Mouse (Mus musculus): ENCODE results near the gene Adgrf2.

DNA sequence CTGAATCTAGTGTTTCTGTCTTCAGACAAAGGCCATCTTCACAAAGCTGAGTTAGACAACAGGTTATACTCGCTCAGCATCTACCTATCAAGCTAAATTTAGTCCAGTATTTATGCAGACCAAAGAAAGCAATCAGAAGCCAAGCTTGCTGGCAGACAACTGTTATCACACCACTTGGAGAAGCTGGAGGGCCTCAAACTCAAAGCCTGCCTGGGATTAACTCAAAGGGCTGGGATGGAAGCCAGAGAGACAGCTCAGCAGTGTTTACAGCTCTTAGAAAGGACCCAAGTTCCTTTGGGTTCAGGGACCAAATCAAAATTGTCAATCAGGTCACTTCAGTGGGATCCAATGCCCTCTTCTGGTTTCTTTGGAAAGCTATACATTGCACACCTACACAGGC lies 48.8 kb upstream of the Adgrf2 start:
- TF ChIP-seq CTCF (IDR thresholded peaks at IDR 0.05; ENCODE audit: control insufficient read depth, insufficient read depth, insufficient replicate concordance, low read depth, low read length) (no peak), POLR2A (IDR thresholded peaks at IDR 0.05; ENCODE audit: control insufficient read depth, low read depth, low read length) (no peak)

All from testis, adult 2 months (tissue).